Mouse (Mus musculus) lung, postnatal 0 days (tissue): ENCODE measurements around the gene Arfgap3. TPM values are rescaled to one million over a fixed set of nuclear protein-coding genes. Genes with fewer than 3 reads are reported as not detected.

Source experiments
- ATAC-seq: fragments of 200-750 bp; cut with Nextera tagmentation; 2 replicates; pipeline ENCODE4 v1.8.0; 2017; ENCODE audit warnings: moderate library complexity
- DNase-seq: peaks from one replicate; pipeline ENCODE4 v3.0.0-alpha.2; 2016; ENCODE audit warnings: low spot score
- H3K27ac ChIP-seq: fragments of 300-500 bp; sonication (generic); 2 replicates; pipeline ENCODE4 v1.5.1; 2014; ENCODE audit warnings: antibody characterized with exemption, mild to moderate bottlenecking, low read length, mixed read lengths
- H3K27me3 ChIP-seq: fragments of 300-500 bp; sonication (generic); replicated peaks from 2 replicates; pipeline ENCODE4 v1.6.1; 2014; ENCODE audit warnings: low read length, mixed read lengths; ENCODE audit not compliant: insufficient read depth
- H3K36me3 ChIP-seq: fragments of 300-500 bp; sonication (generic); 2 replicates; pipeline ENCODE4 v1.6.1; 2014; ENCODE audit warnings: low read length, mixed read lengths; ENCODE audit not compliant: insufficient read depth
- H3K4me1 ChIP-seq: fragments of 300-500 bp; sonication (generic); 2 replicates; pipeline ENCODE4 v1.6.1; 2014; ENCODE audit warnings: antibody characterized with exemption, low read depth, low read length, mixed read lengths; ENCODE audit not compliant: insufficient read depth
- H3K4me2 ChIP-seq: fragments of 300-500 bp; sonication (generic); replicated peaks from 2 replicates; pipeline ENCODE4 v1.6.1; 2014; ENCODE audit warnings: low read depth, mild to moderate bottlenecking, low read length, moderate library complexity, mixed read lengths
- H3K4me3 ChIP-seq: fragments of 300-500 bp; sonication (generic); 2 replicates; pipeline ENCODE4 v1.5.1; 2014; ENCODE audit warnings: low read depth, low read length
- H3K9ac ChIP-seq: fragments of 300-500 bp; sonication (generic); replicated peaks from 2 replicates; pipeline ENCODE4 v1.6.1; 2014; ENCODE audit warnings: low read depth, mild to moderate bottlenecking
- H3K9me3 ChIP-seq: fragments of 300-500 bp; sonication (generic); 2 replicates; pipeline ENCODE4 v1.6.1; 2016; ENCODE audit warnings: low read length, mixed read lengths
- CTCF ChIP-seq: IDR thresholded peaks from 2 replicates; pipeline ENCODE4 v1.5.1; 2016; ENCODE audit warnings: antibody characterized with exemption, mild to moderate bottlenecking
- EP300 ChIP-seq: IDR thresholded peaks from 2 replicates; pipeline ENCODE4 v1.6.1; 2016; ENCODE audit warnings: antibody characterized with exemption, mild to moderate bottlenecking, control low read depth
- WGBS: fragments of 180-500 bp; shearing (Covaris S2); extraction: QIAGEN DNeasy Blood & Tissue Kit; methylation state at CpG from one replicate; pipeline ENCODE4 v1.1.7; 2014; 5-methylcytosine and 5-hydroxymethylcytosine counted together
- polyA plus RNA-seq: library from polyadenylated mRNA; unstranded; fragments of >200 nt; fragmentation: Nextera tagmentation; extraction: Ambion mirVana; gene quantifications from 2 replicates; pipeline ENCODE4 v1.2.1, GENCODE M21; 2015

Arfgap3 gene
- polyA plus RNA-seq, 1 experiment from 2014 or later = 44.2 TPM

DNA sequence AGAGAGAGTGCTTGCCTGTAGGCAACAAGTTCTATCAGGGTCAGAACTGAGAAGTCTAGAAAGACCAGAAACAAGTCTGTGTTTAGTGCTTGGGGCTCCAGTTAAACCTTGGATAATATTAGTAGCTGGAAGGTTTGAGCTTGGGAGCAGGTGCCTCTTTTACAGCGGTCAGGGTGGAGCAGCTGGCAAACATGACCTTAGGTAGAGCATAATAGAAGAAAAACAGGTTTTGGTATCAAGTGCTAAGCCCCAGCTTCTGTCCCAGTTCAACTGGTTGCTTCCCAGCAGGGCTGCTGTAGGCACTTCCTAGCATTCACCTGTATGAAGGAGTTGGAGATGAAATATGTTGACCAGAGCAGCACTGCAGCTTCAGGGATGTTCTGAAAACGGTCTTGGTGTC is 812 bp upstream of the Arfgap3 start:
- Histone ChIP-seq H3K4me2 (no peak overlapping the region; the same call in 1 of the 2 replicates), H3K9me3 (no peaks in the 10 kb centered on the region), H3K9ac (0 out of 2 replicates have a peak overlapping the region, but pooled peaks have one; percentile 84), H3K27me3 (no peaks in the 10 kb centered on the region), H3K36me3 (no peaks in the 10 kb centered on the region), H3K27ac (peak overlapping the region; percentile 78), H3K4me1 (peaks cover 5% of the 10 kb centered on the region), H3K4me3 (no peak overlapping the region)
- ATAC-seq = peak; percentile 56
- peak; percentile 84 for DNase-seq
- TF ChIP-seq CTCF = no peak
- 33% methylated on average over 2 of the region's 2 CpGs for WGBS

DNA sequence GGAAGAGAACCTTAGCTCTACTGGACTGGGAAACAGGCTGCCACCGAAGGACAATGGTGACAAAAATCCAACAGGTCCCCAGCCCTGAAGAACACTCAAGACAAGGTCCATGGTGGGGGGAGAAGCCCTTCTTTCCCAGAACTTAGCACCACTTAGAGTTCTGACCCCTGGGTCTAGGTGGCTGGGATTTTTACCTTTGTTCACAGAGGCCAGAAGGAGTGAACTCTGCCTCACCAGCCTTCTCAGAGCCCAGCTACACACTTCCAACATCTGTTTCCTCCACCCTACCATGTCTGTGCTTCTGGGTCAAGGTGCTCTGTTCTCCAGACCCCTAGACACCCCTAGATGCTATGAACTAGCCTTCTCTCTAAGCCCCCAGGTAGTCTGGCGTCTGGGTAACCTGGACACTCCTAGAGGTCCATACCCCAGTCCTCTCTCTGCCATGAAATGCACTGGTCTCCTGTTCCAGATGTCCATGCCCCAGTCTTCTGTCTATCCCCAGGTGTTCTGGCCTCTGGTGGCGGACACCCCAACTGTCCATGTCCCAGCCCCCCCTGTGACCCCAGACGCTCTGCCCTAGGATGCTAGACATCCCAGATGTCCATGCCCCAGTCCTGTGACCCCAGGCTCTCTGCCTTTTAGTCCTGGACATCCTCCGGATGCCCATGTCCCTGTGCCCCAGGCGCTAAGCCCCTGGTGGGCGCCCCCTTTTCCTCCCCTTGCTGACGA is 658 bp downstream of the Arfgap3 start:
- DNase-seq = no peak
- TF ChIP-seq CTCF = no peak
- no peak for TF ChIP-seq EP300
- H3K27ac ChIP-seq = peak overlapping the region; percentile 78
- no peaks in the 10 kb centered on the region for H3K27me3 ChIP-seq
- H3K9me3 ChIP-seq = no peaks in the 10 kb centered on the region
- peak overlapping the region; percentile 91 for H3K4me3 ChIP-seq
- WGBS = 11% methylated on average over 8 of the region's 8 CpGs
- no peaks in the 10 kb centered on the region for H3K36me3 ChIP-seq
- H3K9ac ChIP-seq = peak overlapping the region; percentile 84
- H3K4me1 ChIP-seq = peaks cover 8% of the 10 kb centered on the region
- peak overlapping the region; percentile 89 for H3K4me2 ChIP-seq
- ATAC-seq = peak; percentile 1

DNA sequence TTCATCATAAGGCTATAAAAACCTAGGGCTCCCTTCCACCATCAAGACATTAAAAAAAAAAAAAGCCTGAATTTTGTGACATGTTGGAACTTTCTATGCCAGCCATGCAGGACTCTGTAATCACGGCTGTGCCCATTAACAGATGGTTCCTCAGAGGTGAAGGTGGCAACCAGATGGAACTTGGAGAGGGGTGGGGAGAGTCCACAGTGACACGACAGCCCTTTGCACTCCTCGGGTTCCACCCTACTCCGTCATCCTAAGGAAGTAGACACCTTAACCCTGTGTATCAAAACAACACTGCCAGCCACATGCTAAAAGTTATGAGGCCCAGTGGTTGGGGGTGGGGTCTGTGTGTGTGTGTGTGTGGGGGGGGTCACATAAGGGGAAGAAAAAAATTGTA is 1.3 kb downstream of the Arfgap3 start:
- 45% methylated on average over 4 of the region's 4 CpGs for WGBS
- TF ChIP-seq EP300 (no peak), CTCF (no peak)
- no peak overlapping the region for H3K27ac ChIP-seq
- ATAC-seq (no peak), DNase-seq (no peak)
- H3K4me1 ChIP-seq = peaks cover 9% of the 10 kb centered on the region
- H3K27me3 ChIP-seq = no peaks in the 10 kb centered on the region
- H3K4me3 ChIP-seq = peak overlapping the region; percentile 91; the same call in 1 of the 2 replicates
- no peaks in the 10 kb centered on the region for H3K9me3 ChIP-seq
- peak overlapping the region; percentile 89; the same call in 1 of the 2 replicates for H3K4me2 ChIP-seq
- H3K36me3 ChIP-seq = no peaks in the 10 kb centered on the region
- no peak overlapping the region for H3K9ac ChIP-seq

DNA sequence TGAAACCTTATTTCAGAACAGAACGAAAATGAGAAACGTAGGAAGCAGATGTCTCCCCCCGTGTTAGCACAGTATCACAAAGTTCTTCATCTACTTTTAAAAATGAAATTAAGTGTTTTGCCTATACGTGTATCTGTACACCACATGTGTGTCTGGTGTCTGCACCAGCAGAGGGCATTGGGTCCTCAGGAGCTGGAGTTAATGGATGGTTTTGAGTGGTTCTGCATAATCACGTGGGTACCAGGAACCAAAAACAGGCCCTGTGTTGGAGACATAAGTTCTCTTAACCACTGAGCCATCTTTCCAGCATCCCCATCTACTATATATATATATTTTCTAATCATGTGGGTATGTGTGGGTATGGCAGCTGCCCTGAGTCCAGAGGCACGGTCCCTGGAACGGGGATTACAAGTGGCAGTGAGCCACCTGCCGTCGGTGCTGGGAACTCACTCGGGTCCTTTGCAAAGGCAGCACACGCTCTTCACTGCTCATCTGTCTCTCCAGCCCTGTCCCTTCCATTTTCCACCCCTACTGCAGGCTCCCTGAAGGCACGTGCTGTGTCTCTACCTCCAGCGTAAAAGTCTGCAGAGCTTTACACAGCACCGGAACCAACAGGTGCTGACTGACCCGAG is 4.0 kb downstream of the Arfgap3 start:
- H3K4me1 ChIP-seq = peaks cover 6% of the 10 kb centered on the region
- WGBS = 92% methylated on average over 15 of the region's 15 CpGs
- H3K4me3 ChIP-seq = no peak overlapping the region
- TF ChIP-seq CTCF (no peak; the same call in 1 of the 2 replicates), EP300 (no peak)
- no peak overlapping the region for H3K9ac ChIP-seq
- H3K36me3 ChIP-seq = no peaks in the 10 kb centered on the region
- DNase-seq = no peak
- H3K9me3 ChIP-seq = no peaks in the 10 kb centered on the region
- ATAC-seq = no peak
- H3K27ac ChIP-seq = no peak overlapping the region
- no peaks in the 10 kb centered on the region for H3K27me3 ChIP-seq
- no peak overlapping the region for H3K4me2 ChIP-seq

DNA sequence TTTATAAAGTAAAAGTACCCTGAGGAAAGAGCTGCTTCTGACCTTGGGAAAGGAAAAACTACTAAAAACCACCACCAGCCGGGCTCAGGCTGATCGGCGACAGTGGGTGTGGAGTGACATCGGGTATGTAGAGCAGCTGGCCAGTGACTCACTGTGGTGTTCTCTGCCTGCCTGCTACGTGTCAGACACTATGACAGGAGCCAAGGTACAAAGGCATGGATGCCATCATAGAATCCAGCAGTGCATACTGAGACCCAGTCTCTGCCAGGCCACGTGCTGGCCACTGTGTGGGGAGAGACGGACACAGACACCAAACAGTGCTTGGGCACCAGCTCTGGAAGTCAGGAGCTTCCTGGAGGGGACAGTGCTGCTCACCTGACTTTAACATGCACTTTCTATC is 5.1 kb downstream of the Arfgap3 start:
- Histone ChIP-seq H3K36me3 (no peaks in the 10 kb centered on the region), H3K9me3 (no peaks in the 10 kb centered on the region), H3K4me2 (no peak overlapping the region), H3K27me3 (no peaks in the 10 kb centered on the region), H3K27ac (peak overlapping the region; percentile 54), H3K4me3 (no peak overlapping the region), H3K4me1 (0 out of 2 replicates have a peak, but pooled peaks cover 4% of the 10 kb centered on the region), H3K9ac (no peak overlapping the region)
- peak; percentile 65 for ATAC-seq
- WGBS = 46% methylated on average over 7 of the region's 7 CpGs
- TF ChIP-seq EP300 (no peak), CTCF (no peak)
- DNase-seq = peak; percentile 58

DNA sequence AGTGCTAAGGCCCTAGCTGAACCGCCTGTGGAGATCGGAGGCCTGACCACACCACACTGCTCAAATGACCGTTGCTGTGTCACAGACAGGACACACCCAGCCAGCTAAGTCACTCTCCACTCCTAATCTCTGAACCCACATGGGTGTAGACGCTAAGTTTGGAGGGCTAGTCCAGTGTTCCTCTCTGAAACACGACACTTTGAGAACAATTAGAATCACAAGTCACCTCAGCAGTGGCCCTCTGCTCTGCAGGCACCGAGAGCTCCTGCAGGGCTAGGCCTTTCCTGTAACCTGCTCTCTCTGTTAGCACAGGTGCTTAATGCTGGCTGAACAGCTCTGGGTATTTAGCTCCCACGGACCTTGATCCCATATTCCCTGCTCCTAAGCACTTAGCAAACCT is 5.9 kb downstream of the Arfgap3 start:
- H3K27me3 ChIP-seq = no peaks in the 10 kb centered on the region
- H3K27ac ChIP-seq = peak overlapping the region; percentile 4
- no peak overlapping the region for H3K4me2 ChIP-seq
- DNase-seq (peak; percentile 42), ATAC-seq (peak; percentile 64)
- H3K4me1 ChIP-seq = 0 out of 2 replicates have a peak, but pooled peaks cover 4% of the 10 kb centered on the region
- WGBS = 25% methylated on average over 7 of the region's 7 CpGs
- H3K9me3 ChIP-seq = no peaks in the 10 kb centered on the region
- H3K36me3 ChIP-seq = no peaks in the 10 kb centered on the region
- H3K4me3 ChIP-seq = no peak overlapping the region
- TF ChIP-seq CTCF = no peak
- TF ChIP-seq EP300 = no peak
- H3K9ac ChIP-seq = no peak overlapping the region
